Mouse (Mus musculus) left cerebral cortex, adult 11 months (tissue): ENCODE data around the gene Ifitm3.

ENCODE experiments used
- DNase-seq: peaks from one replicate; pipeline ENCODE4 v3.0.0; 2022; ENCODE audit warnings: low spot score

The Ifitm3 gene

GRCm38 (mm10) chr7:140961416-140961815, 49.2 kb downstream of the Ifitm3 start:
- DNase-seq, result no peak

- no peak for DNase-seq
Measured at GRCm38 (mm10) chr7:140960026-140960425, 50.5 kb downstream of the Ifitm3 start.
